Mouse (Mus musculus): ENCODE results near the gene Zfp13. TPM values are rescaled to one million over a fixed set of nuclear protein-coding genes. Genes with fewer than 3 reads are reported as not detected.
"Not testable (repeated sequence)": the region's sequence is repeated elsewhere in the genome, so short reads cannot be mapped to it uniquely, and the experiment has no call there.

The Zfp13 gene
- polyA plus RNA-seq, 1 experiment = 27.8 TPM

GRCm38 (mm10) chr17:23537554-23538255 is 61.6 kb downstream of the Zfp13 start:
- DNase-seq (ENCODE audit: extremely low spot score in 1 of 2, low spot score in 1 of 2) = no peak

DNA sequence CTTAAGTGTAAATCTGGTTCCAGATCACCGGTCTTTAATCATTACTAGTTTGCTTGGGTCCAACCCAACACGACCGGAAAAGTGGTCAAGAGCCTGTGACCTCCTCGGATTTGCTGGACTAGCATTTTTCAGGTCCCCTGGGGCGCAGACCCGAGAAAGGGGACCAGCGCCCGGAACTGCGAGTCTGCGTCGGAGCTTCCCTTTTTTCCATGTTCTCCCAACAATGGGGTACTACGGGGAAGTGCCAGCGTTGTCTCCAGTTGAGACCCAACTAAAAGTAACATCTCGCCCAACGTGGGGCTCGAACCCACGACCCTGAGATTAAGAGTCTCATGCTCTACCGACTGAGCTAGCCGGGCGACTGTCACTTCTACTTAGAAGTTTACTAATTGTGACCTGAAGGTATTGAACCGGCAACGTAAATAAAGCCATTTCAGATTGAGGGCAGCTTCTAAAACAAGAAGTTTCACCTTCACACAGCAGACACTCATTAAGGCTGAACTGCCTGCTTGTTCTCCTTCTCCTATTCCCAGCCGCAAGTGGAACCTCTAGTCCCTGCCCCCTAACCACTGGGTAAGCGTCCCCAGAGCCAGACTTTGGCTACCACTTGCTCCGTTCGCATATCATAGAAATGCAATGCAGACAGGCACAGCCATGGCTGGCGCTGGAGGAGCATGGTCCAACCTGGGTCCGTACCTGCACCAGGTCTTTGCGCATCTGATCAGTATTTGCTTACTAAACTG is 64.1 kb downstream of the Zfp13 start:
- not testable (repeated sequence) for DNase-seq (ENCODE audit: extremely low spot score in 1 of 2, low spot score in 1 of 2)

GRCm38 (mm10) chr17:23533591-23534490 is 65.4 kb downstream of the Zfp13 start:
- not testable (repeated sequence) for DNase-seq (ENCODE audit: extremely low spot score in 1 of 2, low spot score in 1 of 2)

- DNase-seq (ENCODE audit: extremely low spot score in 1 of 2, low spot score in 1 of 2) = not testable (repeated sequence)
These were observed 67.9 kb downstream of the Zfp13 start for GRCm38 (mm10) chr17:23531408-23531807.

Other genes with a start within 250 kb of the Zfp13 start
- not detected in 2 replicates for gene Vmn2r116, start 214.9 kb downstream of the Zfp13 start, polyA plus RNA-seq (2012; rRNA removed)
- gene Vmn2r117, start 119.8 kb downstream of the Zfp13 start, polyA plus RNA-seq (2012; rRNA removed) = not detected in 2 replicates
- 7.9 and 8.4 TPM in 2 replicates for gene Zfp213, start 35.2 kb downstream of the Zfp13 start, polyA plus RNA-seq (2012; rRNA removed)
- 0.04 TPM in 1 of 2 replicates, not detected in the other for gene Zscan10, start 1.4 kb upstream of the Zfp13 start, polyA plus RNA-seq (2012; rRNA removed)
- 0.38 and 0.40 TPM in 2 replicates for gene Mmp25, start 45.8 kb upstream of the Zfp13 start, polyA plus RNA-seq (2012; rRNA removed)
- not detected in 2 replicates for gene Bicdl2, start 61.0 kb upstream of the Zfp13 start, polyA plus RNA-seq (2012; rRNA removed)
- 114 and 144 TPM in 2 replicates for gene Hcfc1r1, start 74.1 kb upstream of the Zfp13 start, polyA plus RNA-seq (2012; rRNA removed)
- 9.1 and 11.3 TPM in 2 replicates for gene Thoc6, start 74.4 kb upstream of the Zfp13 start, polyA plus RNA-seq (2012; rRNA removed)
- 5.6 and 7.0 TPM in 2 replicates for gene Tnfrsf12a, start 78.0 kb upstream of the Zfp13 start, polyA plus RNA-seq (2012; rRNA removed)
- 0.08 and 0.17 TPM in 2 replicates for gene Cldn6, start 79.8 kb upstream of the Zfp13 start, polyA plus RNA-seq (2012; rRNA removed)
- 0.14 and 0.19 TPM in 2 replicates for gene Cldn9, start 84.5 kb upstream of the Zfp13 start, polyA plus RNA-seq (2012; rRNA removed)
- gene 1520401A03Rik, start 123.3 kb upstream of the Zfp13 start, polyA plus RNA-seq (2012; rRNA removed) = 0.13 and 0.24 TPM in 2 replicates
- 8.1 and 8.7 TPM in 2 replicates for gene Pkmyt1, start 126.8 kb upstream of the Zfp13 start, polyA plus RNA-seq (2012; rRNA removed)
- 47.2 and 49.8 TPM in 2 replicates for gene Paqr4, start 141.4 kb upstream of the Zfp13 start, polyA plus RNA-seq (2012; rRNA removed)
- 0.38 and 0.52 TPM in 2 replicates for gene Kremen2, start 146.3 kb upstream of the Zfp13 start, polyA plus RNA-seq (2012; rRNA removed)
- 208 and 231 TPM in 2 replicates for gene Flywch1, start 172.1 kb upstream of the Zfp13 start, polyA plus RNA-seq (2012; rRNA removed)
- gene Flywch2, start 186.6 kb upstream of the Zfp13 start, polyA plus RNA-seq (2012; rRNA removed) = 38.8 and 41.8 TPM in 2 replicates
- 732 and 866 TPM in 2 replicates for gene Srrm2, start 191.0 kb upstream of the Zfp13 start, polyA plus RNA-seq (2012; rRNA removed)
- gene Elob, start 229.6 kb upstream of the Zfp13 start, polyA plus RNA-seq (2012; rRNA removed) = 610 and 742 TPM in 2 replicates
- gene Prss33, start 236.6 kb upstream of the Zfp13 start, polyA plus RNA-seq (2012; rRNA removed) = 0.16 and 1.0 TPM in 2 replicates
- gene Prss32, start 244.4 kb upstream of the Zfp13 start, polyA plus RNA-seq (2012; rRNA removed) = 0.06 and 0.10 TPM in 2 replicates
- gene Prss41, start 244.7 kb upstream of the Zfp13 start, polyA plus RNA-seq (2012; rRNA removed) = 0.10 and 0.15 TPM in 2 replicates

Measured in frontal cortex, adult 2 months (tissue).